Mouse (Mus musculus) cerebellum, postnatal 10 days (tissue): ENCODE measurements around the gene Gm10118.

Source experiments
- DNase-seq, 2 experiments: peaks; one replicate each; pipeline ENCODE4 v3.0.0; 2021; ENCODE audit warnings: mixed read lengths in 2 of 2

The Gm10118 gene

DNA sequence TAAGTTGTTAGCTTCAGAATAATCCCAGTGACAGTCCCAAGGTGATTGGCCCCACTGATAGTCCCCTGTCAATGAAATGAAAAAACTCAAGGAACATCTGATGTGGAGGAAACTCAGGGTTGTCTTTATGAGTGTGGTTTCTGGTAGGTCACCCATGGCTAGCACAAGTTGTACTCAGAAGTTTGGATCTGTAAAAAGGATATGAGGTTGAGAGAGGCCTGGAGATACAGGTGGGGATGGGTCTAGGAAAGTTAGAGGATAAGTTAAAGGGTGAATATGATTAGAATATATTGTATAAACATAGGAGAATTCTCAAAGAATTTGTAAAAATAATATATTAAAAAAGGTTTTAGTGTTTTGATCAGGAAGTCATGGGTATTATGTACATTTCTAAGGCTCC lies at the start of gene Gm10118:
Gene Gm10118, minus strand, starts transcription at position 101 of the 400 bp plus-strand sequence.
- no peak for DNase-seq

DNA sequence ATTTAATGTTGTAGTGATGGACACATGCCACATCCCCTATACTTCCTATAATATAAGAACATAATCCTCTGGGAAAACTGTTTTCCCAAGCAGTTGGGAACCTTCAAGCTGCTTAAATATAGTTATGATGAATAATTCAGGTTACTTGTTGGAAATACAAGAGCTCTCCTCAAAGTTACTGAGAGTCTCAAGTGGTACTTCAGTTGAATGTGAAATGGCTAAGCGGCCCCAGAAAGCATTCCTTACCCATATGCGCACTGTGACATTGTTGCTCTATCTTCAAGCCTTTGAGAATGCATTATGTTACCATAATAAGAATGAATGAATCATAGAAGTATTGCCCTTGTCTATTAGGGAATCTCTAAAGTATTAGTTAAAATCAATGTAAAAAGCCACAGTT lies 45.1 kb upstream of the Gm10118 start:
- no peak for DNase-seq

- peak; percentile 59 to 68 for DNase-seq
Observed at GRCm38 (mm10) chr10:63954308-63954930, 27.2 kb upstream of the Gm10118 start.

GRCm38 (mm10) chr10:63951481-63951880 lies 24.2 kb upstream of the Gm10118 start:
- DNase-seq, result no peak

DNA sequence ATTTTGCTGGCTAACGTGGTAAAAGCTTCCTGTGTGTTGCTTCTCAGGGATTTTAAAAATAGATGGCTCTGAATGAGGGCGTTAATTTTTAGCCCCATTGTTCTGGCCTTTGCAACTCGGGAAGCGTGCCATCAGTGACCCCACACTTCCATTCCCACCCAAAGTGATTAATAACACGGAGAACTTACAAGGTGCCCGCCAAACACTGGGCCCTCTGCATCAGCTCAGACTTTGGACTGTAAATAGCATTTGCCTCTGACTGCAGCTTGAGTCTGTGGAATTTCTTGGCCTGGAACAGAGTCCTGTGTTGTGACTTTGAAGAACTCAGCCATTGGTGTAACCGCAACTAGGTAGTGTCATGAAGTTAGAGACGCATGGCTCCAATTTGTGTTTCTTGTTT lies 23.6 kb upstream of the Gm10118 start:
- DNase-seq, result no peak

- DNase-seq, result peak; percentile 11 to 30
Observed at GRCm38 (mm10) chr10:63947266-63947665, 20.0 kb upstream of the Gm10118 start.

DNA sequence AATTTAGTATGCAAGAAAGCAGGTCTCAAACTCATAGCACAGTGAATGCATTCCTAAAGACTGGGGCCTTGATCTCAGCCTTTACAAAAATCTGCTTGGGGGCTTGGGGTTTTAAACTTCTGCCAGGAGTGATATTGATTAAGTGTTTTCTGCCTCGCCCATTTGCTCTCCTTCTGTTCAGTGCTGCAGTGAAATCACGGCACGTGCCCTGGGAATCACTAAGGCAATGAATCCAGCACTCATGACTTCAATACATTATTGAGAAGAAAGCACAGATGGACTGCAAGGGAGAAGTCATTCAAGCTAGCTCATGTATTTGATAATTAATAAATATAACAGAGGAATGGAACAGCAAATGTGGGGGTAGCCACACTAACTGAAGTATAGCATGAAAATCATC lies 18.3 kb upstream of the Gm10118 start:
- DNase-seq, result no peak

DNA sequence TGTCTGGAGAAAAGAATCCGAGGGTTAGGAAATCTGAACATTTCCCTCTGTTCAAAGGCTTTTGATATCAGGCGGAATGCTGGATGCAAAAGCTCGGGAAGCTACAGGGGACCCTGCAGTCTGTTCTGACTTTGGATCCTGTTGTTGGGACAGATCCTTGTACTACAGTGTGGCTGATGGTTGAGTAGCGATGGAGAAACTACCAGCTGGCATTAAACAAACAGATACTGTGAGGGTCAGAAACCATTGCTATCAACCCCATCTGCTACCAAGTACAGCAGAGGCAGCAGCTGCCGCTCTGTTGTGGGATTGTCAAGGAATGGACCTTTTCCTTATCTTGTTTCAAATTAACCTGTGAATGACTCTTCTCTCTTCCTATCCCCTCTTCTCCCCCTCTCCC lies 6.7 kb upstream of the Gm10118 start:
- peak; percentile 52 to 61 for DNase-seq

GRCm38 (mm10) chr10:63908878-63909277 lies 18.4 kb downstream of the Gm10118 start:
- DNase-seq, result no peak

GRCm38 (mm10) chr10:63899891-63900290 lies 27.3 kb downstream of the Gm10118 start:
- DNase-seq, result peak; percentile 27 to 33

DNA sequence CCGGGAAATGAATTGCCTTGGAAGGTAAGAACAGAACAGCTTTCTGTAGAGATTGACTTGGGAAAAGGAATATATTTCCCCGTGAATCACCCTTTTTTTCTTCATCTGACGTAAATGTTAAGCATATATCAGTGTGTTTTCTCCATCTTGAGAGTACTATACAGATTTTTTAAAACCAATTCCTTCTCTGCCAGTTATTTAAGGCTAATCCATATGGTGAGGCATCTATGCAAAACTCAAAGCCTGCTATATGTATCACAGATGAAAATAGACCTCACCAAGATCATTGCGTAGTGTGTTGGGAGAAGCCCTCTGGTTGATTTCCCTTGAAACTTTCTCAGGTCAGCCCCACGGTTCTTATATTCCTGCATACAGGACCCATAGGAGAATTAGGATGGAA lies 32.6 kb downstream of the Gm10118 start:
- DNase-seq, result no peak

GRCm38 (mm10) chr10:63886449-63887088 lies 40.7 kb downstream of the Gm10118 start:
- DNase-seq, result peak; percentile 30 to 41

- peak; percentile 64 to 65 for DNase-seq
Observed at GRCm38 (mm10) chr10:63880462-63880903, 46.8 kb downstream of the Gm10118 start.
